Mouse (Mus musculus) kidney, adult 18-20 months (tissue): Measurements from ENCODE around the gene Serpinb9b.

ENCODE experiments used
- DNase-seq: peaks from one replicate; pipeline ENCODE4 v3.0.0; 2021

The Serpinb9b gene

DNA sequence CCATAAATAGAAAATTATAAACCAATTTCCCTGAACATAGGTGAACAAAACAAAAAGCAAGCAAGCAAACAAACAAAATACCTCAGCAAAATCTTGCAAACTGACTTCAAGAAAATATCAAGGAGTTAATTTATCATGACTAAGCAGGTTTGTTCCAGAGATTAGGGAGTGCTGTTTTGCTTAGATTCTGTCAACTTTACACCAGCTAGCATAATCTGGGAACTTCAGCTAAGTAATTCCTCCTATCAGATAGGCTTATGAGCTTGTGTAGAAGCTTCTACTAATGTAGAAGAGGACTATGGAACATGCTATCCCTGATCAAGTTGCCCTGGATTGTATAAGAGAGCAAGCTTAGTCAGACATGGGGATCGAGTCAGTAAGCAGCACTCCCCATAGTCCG, 20.0 kb downstream of the Serpinb9b start:
- DNase-seq = no peak

DNA sequence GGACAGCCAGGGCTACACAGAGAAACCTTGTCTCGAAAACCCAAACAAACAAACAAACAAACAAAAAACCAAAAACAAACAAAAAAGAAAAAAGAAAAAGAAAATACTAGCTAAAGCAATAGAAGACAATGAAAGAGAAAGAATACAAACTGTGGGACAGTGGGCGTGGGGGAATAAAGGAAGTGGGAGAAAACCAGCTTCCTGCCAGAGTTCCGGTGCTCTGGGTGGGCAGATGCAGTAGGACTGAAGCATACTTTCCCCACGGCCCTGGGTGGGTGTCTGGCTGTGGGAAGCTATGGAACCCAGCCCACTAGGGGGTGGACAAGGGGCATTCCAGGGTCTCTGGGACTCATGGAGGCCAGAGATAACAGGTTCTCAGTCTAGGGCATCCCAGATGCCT, 21.0 kb downstream of the Serpinb9b start:
- no peak for DNase-seq

DNA sequence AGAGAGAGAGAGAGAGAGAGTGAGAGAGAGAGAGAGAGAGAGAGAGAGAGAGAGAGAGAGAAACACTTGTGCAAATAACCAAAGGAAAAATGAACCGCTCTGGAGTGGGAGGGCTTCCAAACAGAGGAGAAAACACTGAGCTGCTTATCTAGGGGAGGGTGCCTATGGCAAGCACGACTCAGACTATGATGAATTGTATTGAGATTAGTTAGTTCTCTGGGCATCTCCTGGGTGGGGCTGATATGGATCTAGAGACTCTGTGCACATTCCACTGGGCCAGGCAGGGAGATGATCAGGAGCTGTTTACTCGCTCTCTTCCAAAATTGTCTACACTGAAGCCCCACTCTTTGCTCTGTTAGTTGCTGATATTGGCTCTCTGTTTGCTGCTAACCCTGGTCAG, 24.5 kb downstream of the Serpinb9b start:
- no peak for DNase-seq

DNA sequence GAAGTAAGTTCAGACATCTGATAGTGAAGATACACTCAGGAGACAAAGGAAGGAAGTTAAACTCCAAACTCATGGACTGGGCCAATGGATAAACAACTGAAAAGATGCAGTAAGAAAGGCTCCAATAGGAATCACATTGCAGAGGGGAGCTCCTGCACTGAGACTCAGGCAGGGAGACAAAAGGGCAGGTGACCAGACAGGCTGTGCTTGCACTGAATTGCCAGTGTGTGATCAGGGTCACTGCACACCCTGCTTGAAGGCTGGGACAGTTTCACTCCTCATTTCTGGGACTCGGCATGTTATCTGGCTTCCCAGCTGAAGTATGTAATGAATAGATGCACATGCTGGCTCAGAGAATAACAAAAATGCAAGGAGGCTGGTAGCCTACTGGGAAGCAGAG, 35.8 kb downstream of the Serpinb9b start:
- DNase-seq = no peak

DNA sequence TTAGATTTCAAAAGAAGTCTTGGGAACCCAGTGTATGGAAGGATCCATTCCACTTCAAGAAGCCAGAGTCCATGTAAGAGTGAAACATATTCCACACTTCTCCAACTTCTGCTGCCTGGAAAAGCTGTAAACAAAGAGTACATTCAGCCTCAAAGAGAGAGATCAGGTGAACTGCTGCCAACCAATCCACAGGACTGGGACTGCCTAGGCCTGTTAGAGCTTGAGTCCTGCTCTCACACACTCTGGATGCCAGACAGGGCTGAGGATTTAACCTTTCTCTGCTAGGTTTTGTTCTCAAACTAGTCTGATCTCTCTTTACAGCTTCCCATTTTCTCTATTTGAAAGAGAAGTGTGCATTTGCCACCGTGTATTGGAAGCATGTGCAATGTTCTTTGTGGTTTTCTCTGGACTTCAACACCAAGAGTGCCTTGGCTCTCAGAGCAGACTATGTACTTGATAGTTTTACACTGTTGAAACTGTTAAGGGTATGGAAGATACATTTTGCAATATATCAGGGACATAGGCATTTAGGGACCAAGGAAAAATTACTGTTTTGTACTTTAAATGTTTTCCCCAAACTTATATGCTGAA, 40.3 kb downstream of the Serpinb9b start:
- DNase-seq = no peak

DNA sequence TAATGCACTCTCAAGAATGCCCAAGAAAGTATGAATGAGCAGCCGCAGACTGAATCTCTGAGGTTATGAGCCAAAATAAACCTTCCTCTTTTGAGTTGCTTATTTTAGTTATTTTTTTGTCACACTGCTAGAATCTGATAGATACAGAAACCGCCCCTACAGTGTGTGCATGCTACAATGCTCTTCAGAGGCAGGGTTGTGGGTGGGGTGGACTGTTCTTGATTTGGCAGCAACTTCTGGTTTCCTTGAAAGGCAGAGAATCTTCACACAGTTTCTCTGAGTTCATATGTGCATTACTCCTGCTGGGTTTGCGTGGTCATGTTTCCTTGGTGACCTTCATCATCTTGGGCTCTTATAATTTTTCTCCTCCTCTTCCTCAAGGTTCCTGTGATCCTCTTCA, 40.9 kb downstream of the Serpinb9b start:
- DNase-seq = no peak

DNA sequence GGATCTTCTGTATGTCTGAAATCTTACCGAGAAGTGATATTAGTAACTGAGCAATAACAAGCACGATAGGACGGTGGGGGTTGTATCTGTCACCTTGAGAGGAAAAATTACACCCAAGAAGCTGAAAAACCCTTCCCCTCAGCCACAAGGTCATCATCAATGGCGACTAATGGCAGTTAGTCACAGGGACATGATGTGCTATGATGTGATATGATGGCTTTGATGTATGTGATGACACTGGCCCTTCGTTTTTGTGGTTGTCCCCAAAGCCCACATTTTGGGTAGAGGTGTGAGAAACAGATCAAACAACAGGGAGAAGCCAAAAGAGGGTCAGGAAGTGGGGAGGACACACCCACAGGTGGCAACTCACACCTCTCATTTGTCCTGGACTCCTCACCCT, 44.6 kb downstream of the Serpinb9b start:
- DNase-seq = no peak

DNA sequence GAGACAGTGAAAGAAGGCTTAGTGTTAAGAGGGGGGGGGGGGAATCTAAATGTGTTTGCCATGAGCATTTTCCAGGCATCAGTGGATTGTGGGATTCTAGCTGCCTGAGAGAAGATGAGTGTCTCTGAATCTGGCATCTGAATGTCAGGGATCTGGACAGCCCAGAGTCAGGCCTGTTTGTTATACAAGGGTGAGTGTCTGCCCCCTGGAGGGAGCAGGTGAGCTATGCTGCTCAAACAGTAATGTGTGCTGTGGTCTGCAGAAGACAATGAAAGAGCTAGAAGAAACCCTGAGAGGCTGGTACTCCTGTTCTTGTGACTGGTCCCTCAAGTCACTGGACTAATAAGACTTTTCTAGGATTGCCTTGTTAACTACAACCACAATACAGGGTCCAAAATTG, 46.8 kb downstream of the Serpinb9b start:
- peak; percentile 41 for DNase-seq

DNA sequence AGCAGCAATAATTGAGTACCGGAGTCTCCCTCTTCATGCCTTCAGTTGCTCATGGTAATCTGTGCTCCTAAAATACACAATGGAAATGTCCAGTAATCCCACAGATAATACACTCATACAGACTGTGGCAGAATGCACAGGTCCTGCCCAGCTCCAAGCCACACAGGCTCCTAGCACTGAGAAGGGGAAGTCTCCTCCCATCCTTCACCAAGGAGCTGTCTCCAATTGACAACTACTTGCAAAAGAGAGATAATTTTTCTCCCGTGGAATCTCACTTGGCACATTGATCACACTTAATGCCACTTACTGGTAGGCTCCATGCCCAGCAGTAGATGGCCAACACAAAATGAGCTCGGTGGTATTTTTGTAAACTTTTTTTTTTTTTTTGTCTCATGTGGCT, 49.0 kb downstream of the Serpinb9b start:
- no peak for DNase-seq

DNA sequence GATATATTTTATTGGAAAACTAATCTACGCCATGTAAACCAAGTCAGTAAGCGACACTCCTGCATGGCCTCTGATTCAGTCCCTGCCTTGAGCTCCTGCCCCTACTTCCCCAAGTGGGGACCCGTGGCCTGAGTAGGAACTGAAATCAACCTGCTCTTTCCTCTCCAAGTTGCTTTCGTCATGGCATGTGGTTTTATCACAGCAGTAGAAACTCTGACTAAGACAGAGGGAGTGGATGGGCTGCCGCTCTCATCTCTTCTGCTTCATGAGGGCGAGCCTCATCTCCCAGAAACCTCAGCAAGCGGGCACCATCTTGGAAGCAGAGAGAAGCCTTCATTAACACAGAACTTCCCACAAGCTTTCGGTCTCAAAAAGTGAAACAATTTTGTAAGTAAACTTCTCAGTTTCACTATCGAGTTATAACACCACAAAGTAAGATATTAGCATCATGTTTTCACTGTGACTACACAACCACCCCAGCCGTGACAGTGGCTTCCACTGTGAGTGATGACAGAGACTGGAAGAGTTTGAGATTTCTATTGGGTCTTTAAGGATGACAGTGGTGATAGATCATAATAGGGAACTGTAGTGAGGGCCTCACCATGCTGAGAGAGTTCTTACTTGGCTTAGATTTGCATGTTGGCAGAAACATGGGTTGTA, 49.9 kb downstream of the Serpinb9b start:
- DNase-seq = no peak

DNA sequence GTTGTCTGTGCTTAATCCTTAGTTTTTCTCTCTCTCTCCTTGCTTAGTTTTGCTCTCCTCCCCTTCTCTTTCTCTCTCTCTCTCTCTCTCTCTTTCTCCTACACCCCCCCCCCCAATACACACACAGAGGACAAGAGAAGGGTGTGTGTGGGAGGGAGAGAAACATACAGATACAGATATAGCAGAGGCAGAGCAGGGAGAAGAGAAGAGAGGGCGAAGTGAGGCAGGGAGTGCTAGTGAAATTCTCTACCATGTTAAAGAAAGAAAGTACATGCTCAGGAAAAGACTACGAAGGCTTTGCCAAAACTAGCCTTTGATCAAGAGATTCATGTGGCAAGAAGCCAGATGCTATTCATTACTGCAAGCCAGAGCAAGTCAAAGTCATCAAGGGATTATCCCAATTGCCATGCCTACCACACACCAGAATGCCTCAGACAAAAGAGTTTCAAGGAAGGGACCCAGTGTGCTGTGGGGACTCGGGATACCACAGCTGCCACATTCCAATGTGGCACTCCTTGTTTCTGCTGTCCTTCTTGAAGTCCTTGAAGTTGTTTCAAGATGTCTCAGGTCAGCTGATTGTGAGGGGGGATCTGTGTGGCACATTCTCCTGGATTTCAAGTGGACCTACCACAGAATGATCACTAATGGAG, 51.0 kb downstream of the Serpinb9b start, which contains the start of gene Serpinb1b:
Serpinb1b (plus strand) TSS at position 520 of the 650 bp plus-strand sequence.
- no peak for DNase-seq

DNA sequence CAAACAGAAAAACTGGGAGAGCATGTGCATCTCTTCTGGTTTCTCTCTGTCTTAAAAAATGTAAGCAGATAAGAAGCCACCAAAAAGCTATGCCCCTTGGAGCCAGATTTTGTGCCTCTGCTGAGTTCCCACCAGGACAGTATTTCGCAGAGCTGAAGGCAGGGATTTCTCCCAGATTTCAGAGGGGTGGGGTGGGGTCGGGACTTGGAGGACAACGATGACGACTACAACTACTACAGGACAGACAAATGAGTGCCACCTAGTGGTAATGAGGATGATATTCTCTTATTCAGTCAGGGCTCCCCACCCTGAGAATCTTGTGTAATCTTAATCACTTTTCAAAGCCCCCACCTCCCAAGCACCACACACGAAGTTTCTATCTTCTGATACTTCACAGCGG, 52.2 kb downstream of the Serpinb9b start:
- DNase-seq = no peak

DNA sequence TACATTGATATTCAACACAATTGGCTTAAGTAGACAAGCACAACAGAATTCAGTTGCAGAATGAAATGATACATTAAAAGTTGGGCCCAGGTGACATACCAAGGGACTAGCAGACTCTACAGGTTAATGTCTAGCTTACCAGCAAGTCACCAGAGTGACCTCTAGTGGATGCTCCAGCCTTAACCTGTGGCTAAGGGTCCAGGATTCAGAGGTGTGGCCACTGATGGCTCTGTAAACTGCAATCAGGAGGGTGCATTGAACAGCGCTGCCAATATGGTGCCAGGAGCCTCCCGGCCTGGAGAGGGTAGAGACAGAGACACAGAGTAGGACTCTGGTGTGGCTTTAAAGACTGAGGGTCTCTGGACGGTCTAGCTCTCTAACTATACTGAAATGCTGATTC, 53.1 kb downstream of the Serpinb9b start:
- peak; percentile 16 for DNase-seq

DNA sequence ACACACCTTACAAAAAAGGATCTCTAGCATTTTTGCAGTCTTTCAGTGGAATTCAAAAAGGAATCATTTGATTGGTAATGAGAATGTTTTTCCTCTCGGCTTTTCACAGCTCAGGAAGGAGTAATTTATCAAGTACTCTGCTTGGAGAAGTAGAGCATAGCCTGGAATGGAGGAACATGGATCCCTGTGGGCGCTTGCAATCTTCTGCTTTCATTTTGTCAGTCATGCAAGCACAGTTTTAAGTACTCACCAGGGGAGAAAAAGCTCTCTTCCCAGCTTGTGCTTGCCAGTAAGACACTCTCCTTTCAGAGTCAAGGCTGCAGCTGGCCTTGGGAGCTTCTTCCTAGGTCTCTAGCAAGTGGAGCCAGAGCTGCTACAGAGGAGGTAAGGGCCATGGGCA, 56.6 kb downstream of the Serpinb9b start:
- no peak for DNase-seq

DNA sequence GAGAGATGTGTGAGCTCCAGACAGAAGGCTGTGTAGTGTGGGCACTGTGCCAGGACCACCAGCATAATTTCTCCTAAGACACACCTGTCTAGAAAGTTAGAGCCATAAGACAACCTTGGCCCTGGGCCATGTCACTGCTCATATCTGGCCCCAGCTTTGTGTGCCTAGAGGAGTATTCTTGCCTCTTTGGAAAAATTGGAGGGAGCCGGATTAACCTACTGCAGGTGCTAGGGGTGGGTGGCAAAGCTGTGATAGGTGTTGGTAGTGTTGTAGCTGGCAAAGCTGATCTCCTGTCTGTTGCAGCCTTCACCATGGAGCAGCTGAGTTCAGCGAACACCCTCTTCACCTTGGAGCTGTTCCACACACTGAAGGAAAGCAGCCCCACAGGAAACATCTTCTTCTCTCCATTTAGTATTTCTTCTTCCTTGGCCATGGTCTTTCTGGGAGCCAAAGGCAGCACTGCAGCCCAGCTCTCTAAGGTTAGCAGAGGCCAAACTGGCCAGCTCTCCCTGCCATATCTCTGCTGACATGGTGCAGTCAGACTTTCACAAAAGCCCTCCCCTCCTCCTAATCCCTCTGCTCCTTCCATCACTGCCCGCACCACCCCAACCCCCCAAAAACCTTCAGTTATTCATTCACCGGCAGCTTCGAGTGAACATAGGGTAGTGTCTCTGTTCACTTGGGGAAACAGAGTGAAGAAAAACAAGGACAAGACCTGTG, 57.9 kb downstream of the Serpinb9b start:
- DNase-seq = no peak

DNA sequence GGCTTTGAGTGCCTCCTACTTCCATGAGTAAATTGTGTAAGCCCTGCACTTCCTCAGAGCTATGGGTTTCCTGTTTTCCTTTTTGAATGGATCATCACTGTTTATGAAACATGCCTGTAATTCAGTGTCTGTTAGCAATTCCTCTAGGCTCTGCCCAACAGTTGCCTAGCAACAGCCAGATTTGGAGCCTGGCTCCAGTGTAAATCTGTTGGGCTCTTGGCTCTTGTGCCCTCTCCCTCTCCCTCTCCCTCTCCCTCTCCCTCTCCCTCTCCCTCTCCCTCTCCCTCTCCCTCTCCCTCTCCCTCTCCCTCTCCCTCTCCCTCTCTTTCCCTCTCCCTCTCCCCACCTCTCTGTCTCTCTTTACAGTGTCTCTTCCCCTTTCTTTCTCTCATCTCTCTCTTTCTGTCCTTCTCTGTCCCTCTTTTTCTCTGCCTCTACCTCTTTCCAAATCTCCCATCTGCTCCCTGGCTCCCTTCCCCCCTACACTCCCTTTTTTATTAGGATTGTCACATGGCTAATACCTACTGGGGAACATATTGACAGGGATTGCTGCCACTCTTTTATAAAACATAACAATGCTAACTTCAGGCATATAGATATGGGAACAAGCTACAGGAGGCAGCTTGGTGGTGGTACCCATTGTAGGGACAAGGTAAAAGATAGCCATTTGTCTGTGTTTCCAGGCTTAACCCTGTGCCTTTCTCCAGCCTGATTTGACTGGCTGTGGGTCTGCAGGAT, 58.6 kb downstream of the Serpinb9b start:
- no peak for DNase-seq

DNA sequence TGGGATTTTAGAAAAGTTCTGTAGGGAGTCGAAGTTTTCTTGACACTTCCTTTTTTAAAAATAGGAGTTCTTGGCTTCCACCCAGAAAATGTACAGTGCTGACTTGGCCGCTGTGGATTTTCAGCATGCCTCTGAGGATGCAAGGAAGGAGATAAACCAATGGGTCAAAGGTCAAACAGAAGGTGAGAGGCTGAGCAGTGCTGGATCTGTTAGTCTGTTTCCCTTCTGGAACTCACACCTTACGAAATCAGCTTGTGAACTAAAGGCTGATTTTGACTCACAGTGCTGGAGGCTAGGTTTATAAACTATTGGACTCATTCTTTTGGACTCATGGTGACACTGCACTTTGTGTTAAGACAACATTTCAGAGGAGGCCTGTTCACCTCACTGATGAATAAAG, 62.4 kb downstream of the Serpinb9b start:
- DNase-seq = no peak

DNA sequence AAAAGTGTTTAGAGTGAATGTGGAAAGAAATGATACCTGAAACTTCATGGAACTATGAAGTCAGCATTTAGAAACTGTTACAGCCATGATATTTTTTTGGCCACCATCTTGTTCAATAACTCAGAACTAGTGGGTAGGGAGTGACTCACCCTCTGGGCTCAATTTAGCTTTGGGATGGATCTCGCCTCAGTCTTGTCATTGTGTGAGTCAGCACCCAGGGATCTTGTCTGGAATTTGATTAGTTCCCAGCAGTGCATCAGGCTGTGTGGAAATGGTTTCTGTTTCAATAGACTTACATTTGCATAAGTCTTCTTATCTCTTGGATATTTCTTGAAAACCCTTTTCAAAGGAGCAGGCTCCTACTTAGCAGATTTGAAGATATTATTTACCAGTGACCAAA, 63.3 kb downstream of the Serpinb9b start:
- no peak for DNase-seq

DNA sequence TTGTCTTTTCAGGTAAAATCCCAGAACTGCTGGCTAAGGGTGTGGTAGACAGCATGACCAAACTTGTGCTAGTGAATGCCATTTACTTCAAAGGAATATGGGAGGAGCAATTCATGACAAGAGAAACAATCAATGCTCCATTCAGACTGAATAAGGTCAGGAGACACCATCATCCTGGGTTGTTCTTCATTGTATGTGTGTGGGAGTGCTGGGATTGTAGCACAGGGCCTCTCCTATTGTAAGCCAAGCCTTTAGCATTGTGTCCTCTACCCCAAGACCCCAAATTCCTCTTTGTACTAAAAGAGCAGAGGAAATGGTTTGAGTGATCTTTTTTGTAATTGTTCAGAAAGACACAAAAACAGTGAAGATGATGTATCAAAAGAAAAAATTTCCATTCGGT, 64.1 kb downstream of the Serpinb9b start:
- DNase-seq = no peak
